Mouse (Mus musculus): ENCODE data around the gene Ric1.

- TF ChIP-seq MAFK (IDR thresholded peaks at IDR 0.05; ENCODE audit: insufficient read depth, low read depth, low read length) (no peak), ZC3H11A (IDR thresholded peaks at IDR 0.05; ENCODE audit: borderline replicate concordance, low read depth, low read length) (no peak), ZNF384 (IDR thresholded peaks at IDR 0.05; ENCODE audit: low read depth, low read length) (no peak), HCFC1 (IDR thresholded peaks at IDR 0.05; ENCODE audit: borderline replicate concordance, insufficient read depth, low read length) (no peak), CHD2 (IDR thresholded peaks at IDR 0.05; ENCODE audit: low read depth, low read length) (no peak)
These were observed 81.7 kb downstream of the Ric1 start for GRCm38 (mm10) chr19:29603548-29604353.

Data from ES-E14 (cell line).